Mouse (Mus musculus) olfactory bulb, adult 2 months (tissue): ENCODE results near the gene Slc25a21.

Experiments
- CTCF ChIP-seq: fragments of 200-500 bp; IDR thresholded peaks from 2 replicates; pipeline ENCODE4 v1.5.1; 2012; ENCODE audit warnings: low read depth, mild to moderate bottlenecking, low read length, moderate library complexity; ENCODE audit not compliant: insufficient read depth
- POLR2A ChIP-seq: fragments of 200-500 bp; IDR thresholded peaks from 2 replicates; pipeline ENCODE4 v1.6.1; 2012; ENCODE audit warnings: mild to moderate bottlenecking, low read depth, low read length, moderate library complexity; ENCODE audit not compliant: insufficient read depth

- TF ChIP-seq CTCF (no peak), POLR2A (no peak)
Observed at GRCm38 (mm10) chr12:56807483-56807882, 389.8 kb downstream of the Slc25a21 start.
